Mouse (Mus musculus): ENCODE results near the gene Armh1.

Armh1 gene

GRCm38 (mm10) chr4:117251801-117252316, at the start of gene Armh1, which contains the start of gene Tmem53:
Gene Armh1, minus strand, starts transcription at chr4:117252125.
Gene Tmem53, plus strand, starts transcription at chr4:117251951.
- H3K4me1 ChIP-seq (replicated peaks; ENCODE audit: low read depth, low read length) = peaks cover 44% of the 10 kb centered on the region
- TF ChIP-seq CTCF (conservative IDR thresholded peaks at IDR 0.05; ENCODE audit: low read length) (no peak), POU5F1 (IDR thresholded peaks at IDR 0.05; ENCODE audit: borderline replicate concordance, low read length) (no peak), NANOG (IDR thresholded peaks at IDR 0.05; ENCODE audit: borderline replicate concordance, low read length) (no peak)
- peaks cover 4% of the 10 kb centered on the region; the same call in 1 of the 2 replicates for H3K9me3 ChIP-seq (ENCODE audit: low read length)
- peaks cover 9% of the 10 kb centered on the region; the same call in 1 of the 2 replicates for H3K27me3 ChIP-seq (ENCODE audit: insufficient read depth, low read length)
- peak within 1 kb of the TSS; percentile 82 for H3K4me3 ChIP-seq (replicated peaks; ENCODE audit: low read length)
- no peaks in the 10 kb centered on the region for H3K36me3 ChIP-seq (ENCODE audit: insufficient read depth, low read length)

GRCm38 (mm10) chr4:117299921-117300320, 48.0 kb upstream of the Armh1 start:
- H3K27me3 ChIP-seq (ENCODE audit: insufficient read depth, low read length) = peaks cover 42% of the 10 kb centered on the region
- H3K4me3 ChIP-seq (replicated peaks; ENCODE audit: low read length) = no peak overlapping the region
- no peak for TF ChIP-seq POU5F1 (IDR thresholded peaks at IDR 0.05; ENCODE audit: borderline replicate concordance, low read length)
- no peak for TF ChIP-seq NANOG (IDR thresholded peaks at IDR 0.05; ENCODE audit: borderline replicate concordance, low read length)
- no peak for TF ChIP-seq CTCF (conservative IDR thresholded peaks at IDR 0.05; ENCODE audit: low read length)
- no peaks in the 10 kb centered on the region for H3K36me3 ChIP-seq (ENCODE audit: insufficient read depth, low read length)
- no peaks in the 10 kb centered on the region for H3K9me3 ChIP-seq (ENCODE audit: low read length)
- H3K4me1 ChIP-seq (replicated peaks; ENCODE audit: low read depth, low read length) = peaks cover 67% of the 10 kb centered on the region

- no peaks in the 10 kb centered on the region for H3K36me3 ChIP-seq (ENCODE audit: insufficient read depth, low read length)
- peaks cover 23% of the 10 kb centered on the region for H3K27me3 ChIP-seq (ENCODE audit: insufficient read depth, low read length)
- H3K4me1 ChIP-seq (replicated peaks; ENCODE audit: low read depth, low read length) = peaks cover 48% of the 10 kb centered on the region
- no peaks in the 10 kb centered on the region for H3K9me3 ChIP-seq (ENCODE audit: low read length)
- TF ChIP-seq CTCF (conservative IDR thresholded peaks at IDR 0.05; ENCODE audit: low read length) (no peak), POU5F1 (IDR thresholded peaks at IDR 0.05; ENCODE audit: borderline replicate concordance, low read length) (no peak), NANOG (IDR thresholded peaks at IDR 0.05; ENCODE audit: borderline replicate concordance, low read length) (no peak)
- H3K4me3 ChIP-seq (replicated peaks; ENCODE audit: low read length) = no peak overlapping the region
Measured at GRCm38 (mm10) chr4:117297819-117298218, 45.9 kb upstream of the Armh1 start.

- Histone ChIP-seq H3K9me3 (ENCODE audit: low read length) (no peaks in the 10 kb centered on the region), H3K36me3 (ENCODE audit: insufficient read depth, low read length) (no peaks in the 10 kb centered on the region)
- TF ChIP-seq POU5F1 (IDR thresholded peaks at IDR 0.05; ENCODE audit: borderline replicate concordance, low read length) (no peak), CTCF (conservative IDR thresholded peaks at IDR 0.05; ENCODE audit: low read length) (no peak), NANOG (IDR thresholded peaks at IDR 0.05; ENCODE audit: borderline replicate concordance, low read length) (no peak)
Measured at GRCm38 (mm10) chr4:117296849-117297593, 45.1 kb upstream of the Armh1 start.

GRCm38 (mm10) chr4:117291696-117292095, 39.8 kb upstream of the Armh1 start:
- peaks cover 45% of the 10 kb centered on the region for H3K4me1 ChIP-seq (replicated peaks; ENCODE audit: low read depth, low read length)
- H3K36me3 ChIP-seq (ENCODE audit: insufficient read depth, low read length) = peaks cover 20% of the 10 kb centered on the region
- no peak for TF ChIP-seq NANOG (IDR thresholded peaks at IDR 0.05; ENCODE audit: borderline replicate concordance, low read length)
- no peak for TF ChIP-seq CTCF (conservative IDR thresholded peaks at IDR 0.05; ENCODE audit: low read length)
- TF ChIP-seq POU5F1 (IDR thresholded peaks at IDR 0.05; ENCODE audit: borderline replicate concordance, low read length) = no peak

More at GRCm38 (mm10) chr4:117296849-117297593, 45.1 kb upstream of the Armh1 start:
- Histone ChIP-seq H3K4me1 (replicated peaks; ENCODE audit: low read depth, low read length) (peaks cover 40% of the 10 kb centered on the region), H3K4me3 (replicated peaks; ENCODE audit: low read length) (no peak overlapping the region), H3K27me3 (ENCODE audit: insufficient read depth, low read length) (peaks cover 17% of the 10 kb centered on the region)

GRCm38 (mm10) chr4:117288927-117289801, 37.2 kb upstream of the Armh1 start:
- peaks cover 57% of the 10 kb centered on the region for H3K4me1 ChIP-seq (replicated peaks; ENCODE audit: low read depth, low read length)
- no peak for TF ChIP-seq CTCF (conservative IDR thresholded peaks at IDR 0.05; ENCODE audit: low read length)
- TF ChIP-seq POU5F1 (IDR thresholded peaks at IDR 0.05; ENCODE audit: borderline replicate concordance, low read length) = no peak
- TF ChIP-seq NANOG (IDR thresholded peaks at IDR 0.05; ENCODE audit: borderline replicate concordance, low read length) = no peak
- H3K27me3 ChIP-seq (ENCODE audit: insufficient read depth, low read length) = no peaks in the 10 kb centered on the region
- H3K9me3 ChIP-seq (ENCODE audit: low read length) = no peaks in the 10 kb centered on the region
- H3K36me3 ChIP-seq (ENCODE audit: insufficient read depth, low read length) = peaks cover 45% of the 10 kb centered on the region
- peak overlapping the region; percentile 89 for H3K4me3 ChIP-seq (replicated peaks; ENCODE audit: low read length)

More at GRCm38 (mm10) chr4:117291696-117292095, 39.8 kb upstream of the Armh1 start:
- no peaks in the 10 kb centered on the region for H3K9me3 ChIP-seq (ENCODE audit: low read length)
- no peaks in the 10 kb centered on the region for H3K27me3 ChIP-seq (ENCODE audit: insufficient read depth, low read length)
- H3K4me3 ChIP-seq (replicated peaks; ENCODE audit: low read length) = no peak overlapping the region

GRCm38 (mm10) chr4:117288277-117288926, 36.5 kb upstream of the Armh1 start:
- Histone ChIP-seq H3K4me3 (replicated peaks; ENCODE audit: low read length) (peak overlapping the region; percentile 89), H3K36me3 (ENCODE audit: insufficient read depth, low read length) (peaks cover 52% of the 10 kb centered on the region), H3K27me3 (ENCODE audit: insufficient read depth, low read length) (no peaks in the 10 kb centered on the region), H3K9me3 (ENCODE audit: low read length) (no peaks in the 10 kb centered on the region), H3K4me1 (replicated peaks; ENCODE audit: low read depth, low read length) (peaks cover 65% of the 10 kb centered on the region)
- no peak for TF ChIP-seq POU5F1 (IDR thresholded peaks at IDR 0.05; ENCODE audit: borderline replicate concordance, low read length)
- no peak for TF ChIP-seq CTCF (conservative IDR thresholded peaks at IDR 0.05; ENCODE audit: low read length)
- no peak for TF ChIP-seq NANOG (IDR thresholded peaks at IDR 0.05; ENCODE audit: borderline replicate concordance, low read length)

Measured in E14TG2a.4 (cell line).